Mouse (Mus musculus) MEL (cell line): Measurements from ENCODE around the gene Eml1.

ENCODE experiments used
- CTCF ChIP-seq, 3 experiments: IDR thresholded peaks in 2 of 3; conservative IDR thresholded peaks in 1 of 3; 2 replicates each; pipeline ENCODE4 v1.5.1; 2011 to 2012; ENCODE audit warnings: low read length in 3 of 3, low read depth in 2 of 3, mild to moderate bottlenecking in 2 of 3, improper control_type of control experiment in 1 of 3, inconsistent platforms in 1 of 3, mixed read lengths in 1 of 3, moderate library complexity in 1 of 3; ENCODE audit not compliant: control insufficient read depth in 1 of 3, insufficient read depth in 1 of 3, poor library complexity in 1 of 3, severe bottlenecking in 1 of 3
- ELF1 ChIP-seq: IDR thresholded peaks from 2 replicates; pipeline ENCODE4 v1.6.1; 2014; ENCODE audit warnings: low read depth, mild to moderate bottlenecking, inconsistent platforms, low read length, improper control_type of control experiment, moderate library complexity
- EP300 ChIP-seq, 2 experiments: IDR thresholded peaks; 2 replicates each; pipeline ENCODE4 v1.6.1; 2011; ENCODE audit warnings: improper control_type of control experiment in 2 of 2, low read length in 2 of 2, low read depth in 1 of 2, mild to moderate bottlenecking in 1 of 2
- GABPA ChIP-seq: IDR thresholded peaks from 2 replicates; pipeline ENCODE4 v1.6.1; 2012; ENCODE audit warnings: low read depth, mild to moderate bottlenecking, inconsistent platforms, low read length, improper control_type of control experiment, moderate library complexity
- HCFC1 ChIP-seq: IDR thresholded peaks from 2 replicates; pipeline ENCODE4 v1.6.1; 2012; ENCODE audit warnings: low read depth, mild to moderate bottlenecking, inconsistent platforms, low read length, improper control_type of control experiment, moderate library complexity
- MXI1 ChIP-seq: IDR thresholded peaks from 2 replicates; pipeline ENCODE4 v1.6.1; 2011; ENCODE audit warnings: mild to moderate bottlenecking, low read depth, low read length, improper control_type of control experiment
- MYB ChIP-seq: IDR thresholded peaks from 2 replicates; pipeline ENCODE4 v1.6.1; 2011; ENCODE audit warnings: mild to moderate bottlenecking, low read depth, low read length, improper control_type of control experiment
- NRF1 ChIP-seq: IDR thresholded peaks from 2 replicates; pipeline ENCODE4 v1.6.1; 2014; ENCODE audit warnings: low read depth, mild to moderate bottlenecking, inconsistent platforms, low read length, improper control_type of control experiment, moderate library complexity; ENCODE audit not compliant: poor library complexity, insufficient read depth, severe bottlenecking
- POLR2A ChIP-seq, 2 experiments: IDR thresholded peaks; 2 replicates each; pipeline ENCODE4 v1.6.1; 2011 to 2012; ENCODE audit warnings: low read length in 2 of 2, mild to moderate bottlenecking in 2 of 2, control low read depth in 1 of 2, improper control_type of control experiment in 1 of 2, low read depth in 1 of 2, moderate library complexity in 1 of 2; ENCODE audit not compliant: control insufficient read depth in 1 of 2, insufficient read depth in 1 of 2, poor library complexity in 1 of 2
- POLR2AphosphoS2 ChIP-seq: IDR thresholded peaks from 2 replicates; pipeline ENCODE4 v1.6.1; 2011; ENCODE audit warnings: low read length, improper control_type of control experiment
- ZKSCAN1 ChIP-seq: IDR thresholded peaks from 2 replicates; pipeline ENCODE4 v1.6.1; 2012; ENCODE audit warnings: low read depth, mild to moderate bottlenecking, inconsistent platforms, low read length, improper control_type of control experiment, moderate library complexity

- TF ChIP-seq POLR2A (IDR thresholded peaks at IDR 0.05; ENCODE audit: control insufficient read depth in 1 of 2, insufficient read depth in 1 of 2, low read depth in 1 of 2, low read length in 2 of 2, poor library complexity in 1 of 2) = no peak
- no peak for TF ChIP-seq HCFC1
- TF ChIP-seq CTCF (IDR thresholded peaks at IDR 0.05 in 2 of 3, conservative IDR thresholded peaks at IDR 0.05 in 1 of 3; ENCODE audit: control insufficient read depth in 1 of 3, insufficient read depth in 1 of 3, low read depth in 2 of 3, low read length in 3 of 3, poor library complexity in 1 of 3, severe bottlenecking in 1 of 3) = no peak
- TF ChIP-seq NRF1 = no peak
- TF ChIP-seq MXI1 = no peak
- TF ChIP-seq EP300 (IDR thresholded peaks at IDR 0.05; ENCODE audit: low read depth in 1 of 2, low read length in 2 of 2) = no peak
- no peak for TF ChIP-seq MYB
- TF ChIP-seq ZKSCAN1 = no peak
- TF ChIP-seq GABPA = no peak
- TF ChIP-seq ELF1 = no peak
- TF ChIP-seq POLR2AphosphoS2 = no peak
Measured at GRCm38 (mm10) chr12:108437446-108437845, 66.7 kb downstream of the Eml1 start.
